Mouse (Mus musculus): ENCODE results near the gene Tm4sf5. TPM values are rescaled to one million over a fixed set of nuclear protein-coding genes. Genes with fewer than 3 reads are reported as not detected.
A peak's percentile ranks its signal among the peaks of the same experiment; 100 is the strongest.
"Not testable (repeated sequence)": the region's sequence is repeated elsewhere in the genome, so short reads cannot be mapped to it uniquely, and the experiment has no call there.

The Tm4sf5 gene
- polyA plus RNA-seq, 1 experiment from 2014 or later, result 253 TPM

- no peak overlapping the region for H3K4me2 ChIP-seq (ENCODE audit: low read depth, low read length)
- H3K9ac ChIP-seq (ENCODE audit: low read depth, low read length), result no peak overlapping the region
- no peaks in the 10 kb centered on the region for H3K27me3 ChIP-seq (replicated peaks; ENCODE audit: control insufficient read depth, insufficient read depth, low read length)
- no peaks in the 10 kb centered on the region for H3K9me3 ChIP-seq (ENCODE audit: control insufficient read depth, low read length)
- 82% methylated on average over 7 of the region's 7 CpGs for WGBS
- 0 out of 2 replicates have a peak, but pooled peaks cover 4% of the 10 kb centered on the region for H3K36me3 ChIP-seq (ENCODE audit: control insufficient read depth, insufficient read depth, low read length)
- H3K4me1 ChIP-seq (ENCODE audit: control insufficient read depth, insufficient read depth, low read length), result peaks cover 7% of the 10 kb centered on the region
- ATAC-seq, result no peak
- no peak overlapping the region for H3K4me3 ChIP-seq (ENCODE audit: low read length)
- no peak overlapping the region for H3K27ac ChIP-seq (ENCODE audit: low read length)
These were observed 23.6 kb downstream of the Tm4sf5 start for GRCm38 (mm10) chr11:70528610-70529009.

DNA sequence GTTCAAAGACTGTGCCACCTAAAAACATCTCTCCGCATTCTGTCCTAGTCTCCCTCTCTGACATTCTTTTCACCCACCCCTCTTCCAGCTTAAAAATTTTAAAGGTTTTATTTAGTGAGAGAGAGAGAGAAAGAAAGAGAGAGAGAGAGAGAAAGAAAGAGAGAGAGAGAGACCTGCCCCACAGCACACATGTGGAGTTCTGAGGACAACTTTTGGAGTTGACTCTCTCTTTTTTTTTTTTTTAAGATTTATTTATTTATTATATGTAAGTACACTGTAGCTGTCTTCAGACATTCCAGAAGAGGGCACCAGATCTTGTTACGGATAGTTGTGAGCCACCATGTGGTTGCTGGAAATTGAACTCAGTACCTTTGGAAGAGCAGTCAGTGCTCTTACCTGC lies 26.0 kb downstream of the Tm4sf5 start:
- ATAC-seq; H3K27me3 ChIP-seq (replicated peaks; ENCODE audit: control insufficient read depth, insufficient read depth, low read length); H3K4me3 ChIP-seq (ENCODE audit: low read length); H3K4me2 ChIP-seq (ENCODE audit: low read depth, low read length); H3K36me3 ChIP-seq (ENCODE audit: control insufficient read depth, insufficient read depth, low read length); H3K9me3 ChIP-seq (ENCODE audit: control insufficient read depth, low read length); H3K4me1 ChIP-seq (ENCODE audit: control insufficient read depth, insufficient read depth, low read length); H3K9ac ChIP-seq (ENCODE audit: low read depth, low read length); H3K27ac ChIP-seq (ENCODE audit: low read length): not testable (repeated sequence)
- 76% methylated on average over 2 of the region's 2 CpGs for WGBS

GRCm38 (mm10) chr11:70532839-70533238 lies 27.8 kb downstream of the Tm4sf5 start, which contains the start of gene Gm40193:
Gene Gm40193, minus strand, starts transcription at chr11:70532939.
- WGBS, result 83% methylated on average over 6 of the region's 6 CpGs

GRCm38 (mm10) chr11:70539423-70539822 lies 34.4 kb downstream of the Tm4sf5 start:
- H3K9me3 ChIP-seq (ENCODE audit: control insufficient read depth, low read length), result no peaks in the 10 kb centered on the region
- peak overlapping the region; percentile 81 for H3K9ac ChIP-seq (ENCODE audit: low read depth, low read length)
- no peak; the same call in 1 of the 2 replicates for ATAC-seq
- 9% methylated on average over 9 of the region's 9 CpGs for WGBS
- peaks cover 8% of the 10 kb centered on the region for H3K4me1 ChIP-seq (ENCODE audit: control insufficient read depth, insufficient read depth, low read length)
- peak overlapping the region; percentile 87; the same call in 1 of the 2 replicates for H3K27ac ChIP-seq (ENCODE audit: low read length)
- H3K27me3 ChIP-seq (replicated peaks; ENCODE audit: control insufficient read depth, insufficient read depth, low read length), result no peaks in the 10 kb centered on the region
- H3K36me3 ChIP-seq (ENCODE audit: control insufficient read depth, insufficient read depth, low read length), result no peaks in the 10 kb centered on the region
- H3K4me3 ChIP-seq (ENCODE audit: low read length), result peak overlapping the region; percentile 75
- peak overlapping the region; percentile 83 for H3K4me2 ChIP-seq (ENCODE audit: low read depth, low read length)

More at GRCm38 (mm10) chr11:70532839-70533238, 27.8 kb downstream of the Tm4sf5 start, which contains the start of gene Gm40193:
- Histone ChIP-seq H3K27me3 (replicated peaks; ENCODE audit: control insufficient read depth, insufficient read depth, low read length) (no peaks in the 10 kb centered on the region), H3K4me2 (ENCODE audit: low read depth, low read length) (no peak within 1 kb of the TSS), H3K27ac (ENCODE audit: low read length) (no peak within 1 kb of the TSS), H3K9me3 (ENCODE audit: control insufficient read depth, low read length) (no peaks in the 10 kb centered on the region), H3K4me1 (ENCODE audit: control insufficient read depth, insufficient read depth, low read length) (no peaks in the 10 kb centered on the region), H3K36me3 (ENCODE audit: control insufficient read depth, insufficient read depth, low read length) (0 out of 2 replicates have a peak, but pooled peaks cover 4% of the 10 kb centered on the region), H3K9ac (ENCODE audit: low read depth, low read length) (no peak within 1 kb of the TSS), H3K4me3 (ENCODE audit: low read length) (no peak within 1 kb of the TSS)
- no peak for ATAC-seq

GRCm38 (mm10) chr11:70539877-70540587 lies 35.0 kb downstream of the Tm4sf5 start, which contains the start of gene Pld2:
Gene Pld2, plus strand, starts transcription at chr11:70540064.
- WGBS, result under 1% methylated on average over 50 of the region's 65 CpGs

DNA sequence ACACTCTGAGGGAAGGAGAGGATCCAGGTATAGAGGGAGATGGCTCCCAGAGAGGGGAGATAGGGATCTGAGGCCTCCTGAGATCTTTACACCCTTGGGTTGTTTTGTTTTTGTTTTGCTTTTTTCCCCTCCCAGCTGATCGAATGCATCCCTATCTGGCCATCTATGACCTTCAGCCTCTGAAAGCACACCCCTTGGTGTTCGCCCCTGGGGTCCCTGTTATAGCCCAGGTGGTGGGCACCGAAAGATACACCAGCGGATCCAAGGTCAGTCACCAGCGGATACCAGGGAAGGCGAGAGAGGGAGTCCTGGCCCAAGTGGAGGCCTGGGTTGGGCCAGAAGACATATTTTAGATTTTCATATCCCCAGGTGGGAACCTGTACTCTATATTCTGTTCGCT lies 35.9 kb downstream of the Tm4sf5 start:
- Histone ChIP-seq H3K4me3 (ENCODE audit: low read length) (peak overlapping the region; percentile 75), H3K4me2 (ENCODE audit: low read depth, low read length) (peak overlapping the region; percentile 83), H3K27ac (ENCODE audit: low read length) (no peak overlapping the region), H3K9ac (ENCODE audit: low read depth, low read length) (peak overlapping the region; percentile 81; the same call in 1 of the 2 replicates), H3K4me1 (ENCODE audit: control insufficient read depth, insufficient read depth, low read length) (peaks cover 8% of the 10 kb centered on the region), H3K9me3 (ENCODE audit: control insufficient read depth, low read length) (no peaks in the 10 kb centered on the region), H3K36me3 (ENCODE audit: control insufficient read depth, insufficient read depth, low read length) (no peaks in the 10 kb centered on the region), H3K27me3 (replicated peaks; ENCODE audit: control insufficient read depth, insufficient read depth, low read length) (no peaks in the 10 kb centered on the region)
- 81% methylated on average over 7 of the region's 7 CpGs for WGBS
- no peak for ATAC-seq

More at GRCm38 (mm10) chr11:70539877-70540587, 35.0 kb downstream of the Tm4sf5 start, which contains the start of gene Pld2:
- H3K4me2 ChIP-seq (ENCODE audit: low read depth, low read length), result peak within 1 kb of the TSS; percentile 83
- peak within 1 kb of the TSS; percentile 75 for H3K4me3 ChIP-seq (ENCODE audit: low read length)
- no peaks in the 10 kb centered on the region for H3K9me3 ChIP-seq (ENCODE audit: control insufficient read depth, low read length)
- H3K4me1 ChIP-seq (ENCODE audit: control insufficient read depth, insufficient read depth, low read length), result peaks cover 8% of the 10 kb centered on the region
- H3K9ac ChIP-seq (ENCODE audit: low read depth, low read length), result peak within 1 kb of the TSS; percentile 81
- H3K27ac ChIP-seq (ENCODE audit: low read length), result peak within 1 kb of the TSS; percentile 87
- no peaks in the 10 kb centered on the region for H3K27me3 ChIP-seq (replicated peaks; ENCODE audit: control insufficient read depth, insufficient read depth, low read length)
- ATAC-seq, result peak; percentile 99
- no peaks in the 10 kb centered on the region for H3K36me3 ChIP-seq (ENCODE audit: control insufficient read depth, insufficient read depth, low read length)

DNA sequence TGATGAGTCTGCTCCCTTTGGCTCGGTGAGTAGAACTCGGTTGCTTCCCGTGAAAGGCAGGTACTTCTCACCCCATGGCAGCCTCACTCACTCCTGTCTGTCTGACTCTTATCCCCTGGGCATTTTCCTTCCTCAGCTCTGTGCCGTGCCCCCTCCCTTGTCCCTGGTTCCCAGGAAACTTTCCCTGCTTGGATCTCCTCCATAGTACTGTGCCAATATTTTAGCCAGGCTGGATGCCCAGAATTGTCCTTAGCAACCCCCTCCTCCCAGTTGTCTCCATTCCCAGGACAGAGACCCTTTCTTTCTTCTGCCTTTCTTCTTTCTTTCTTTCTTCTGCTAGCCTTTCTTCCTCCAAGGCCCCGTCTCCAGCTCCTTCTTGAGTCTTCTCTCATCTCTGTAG lies 36.4 kb downstream of the Tm4sf5 start:
- Histone ChIP-seq H3K36me3 (ENCODE audit: control insufficient read depth, insufficient read depth, low read length) (no peaks in the 10 kb centered on the region), H3K4me2 (ENCODE audit: low read depth, low read length) (peak overlapping the region; percentile 83), H3K27ac (ENCODE audit: low read length) (no peak overlapping the region), H3K4me1 (ENCODE audit: control insufficient read depth, insufficient read depth, low read length) (peaks cover 8% of the 10 kb centered on the region), H3K4me3 (ENCODE audit: low read length) (no peak overlapping the region), H3K9me3 (ENCODE audit: control insufficient read depth, low read length) (no peaks in the 10 kb centered on the region), H3K9ac (ENCODE audit: low read depth, low read length) (no peak overlapping the region), H3K27me3 (replicated peaks; ENCODE audit: control insufficient read depth, insufficient read depth, low read length) (no peaks in the 10 kb centered on the region)
- WGBS, result 77% methylated on average over 5 of the region's 5 CpGs
- no peak for ATAC-seq

DNA sequence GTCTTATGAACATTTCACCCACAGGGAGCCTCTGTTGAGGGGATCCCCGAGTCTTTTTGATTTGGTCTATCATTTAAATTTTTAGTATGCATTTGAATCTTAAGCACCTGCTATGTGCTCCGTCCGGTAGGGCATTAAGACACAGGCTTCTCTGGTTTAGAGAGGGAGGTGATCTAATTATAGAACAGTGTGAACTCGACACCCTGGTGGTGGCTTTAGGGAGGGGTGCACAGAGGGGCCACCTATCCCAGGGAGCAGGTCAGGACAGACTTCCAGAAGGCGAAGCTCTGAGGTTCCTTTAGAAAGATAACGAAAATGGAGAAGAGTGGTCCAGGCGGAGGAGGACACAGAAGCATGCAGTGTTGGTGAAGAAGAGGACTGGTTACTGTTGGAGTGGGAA lies 39.5 kb downstream of the Tm4sf5 start:
- no peaks in the 10 kb centered on the region for H3K27me3 ChIP-seq (replicated peaks; ENCODE audit: control insufficient read depth, insufficient read depth, low read length)
- no peak overlapping the region for H3K4me3 ChIP-seq (ENCODE audit: low read length)
- no peak overlapping the region for H3K9ac ChIP-seq (ENCODE audit: low read depth, low read length)
- H3K4me1 ChIP-seq (ENCODE audit: control insufficient read depth, insufficient read depth, low read length), result peaks cover 5% of the 10 kb centered on the region
- H3K36me3 ChIP-seq (ENCODE audit: control insufficient read depth, insufficient read depth, low read length), result no peaks in the 10 kb centered on the region
- H3K9me3 ChIP-seq (ENCODE audit: control insufficient read depth, low read length), result no peaks in the 10 kb centered on the region
- ATAC-seq, result no peak
- no peak overlapping the region for H3K4me2 ChIP-seq (ENCODE audit: low read depth, low read length)
- H3K27ac ChIP-seq (ENCODE audit: low read length), result no peak overlapping the region
- WGBS, result 75% methylated on average over 7 of the region's 7 CpGs

GRCm38 (mm10) chr11:70551526-70551925 lies 46.5 kb downstream of the Tm4sf5 start:
- H3K4me2 ChIP-seq (ENCODE audit: low read depth, low read length), result no peak overlapping the region

More at GRCm38 (mm10) chr11:70551526-70551925, 46.5 kb downstream of the Tm4sf5 start:
- Histone ChIP-seq H3K9me3 (ENCODE audit: control insufficient read depth, low read length) (no peaks in the 10 kb centered on the region), H3K4me1 (ENCODE audit: control insufficient read depth, insufficient read depth, low read length) (no peaks in the 10 kb centered on the region), H3K36me3 (ENCODE audit: control insufficient read depth, insufficient read depth, low read length) (no peaks in the 10 kb centered on the region; the same call in 1 of the 2 replicates), H3K27me3 (replicated peaks; ENCODE audit: control insufficient read depth, insufficient read depth, low read length) (no peaks in the 10 kb centered on the region), H3K27ac (ENCODE audit: low read length) (no peak overlapping the region), H3K4me3 (ENCODE audit: low read length) (no peak overlapping the region), H3K9ac (ENCODE audit: low read depth, low read length) (no peak overlapping the region)
- 87% methylated on average over 8 of the region's 8 CpGs for WGBS
- ATAC-seq, result no peak

Data from intestine, embryonic 16.5 days (tissue).